Mouse (Mus musculus) liver, postnatal 0 days (tissue): ENCODE data around the gene Scyl1.
A peak's percentile ranks its signal among the peaks of the same experiment; 100 is the strongest.

Experiments used
- CTCF ChIP-seq: sonication (generic); IDR thresholded peaks from 2 replicates; pipeline ENCODE4 v1.5.1; 2016; ENCODE audit warnings: antibody characterized with exemption, low read depth
- EP300 ChIP-seq: IDR thresholded peaks from 2 replicates; pipeline ENCODE4 v1.6.1; 2016; ENCODE audit warnings: antibody characterized with exemption, low read depth, mild to moderate bottlenecking

GRCm38 (mm10) chr19:5803041-5803880, 32.0 kb upstream of the Scyl1 start:
- TF ChIP-seq CTCF = no peak
- peak; percentile 94 for TF ChIP-seq EP300
